ENCODE assay signal across 7 mouse cellular contexts in genomic region chr19:4928781-4929180, GRCm38 (mm10). TPM values are rescaled to one million over a fixed set of nuclear protein-coding genes. Genes with fewer than 3 reads are reported as not detected.
A peak's percentile ranks its signal among the peaks of the same experiment; 100 is the strongest.
DNase-seq lines count a peak whose midpoint lies in the region; ATAC-seq lines count a peak whose summit lies in the region.

No protein-coding gene starts in this region.

- H3K4me1 ChIP-seq in embryonic facial prominence, embryonic 15.5 days = peaks cover 28% of the 10 kb centered on the region
- H3K4me1 ChIP-seq in lung, embryonic 15.5 days = peaks cover 15% of the 10 kb centered on the region

- peak; percentile 27 to 33 for DNase-seq in lung, adult 18-20 months
- DNase-seq in lung, postnatal 25 days (ENCODE audit: low spot score) = no peak
- DNase-seq in heart, postnatal 10 days = peak; percentile 20 to 38
- no peak for DNase-seq in urinary bladder, postnatal 10 days (ENCODE audit: low spot score)
- no peak for DNase-seq in frontal cortex, adult 2 months (ENCODE audit: extremely low spot score in 1 of 2, low spot score in 1 of 2)

- H3K4me3 ChIP-seq in embryonic facial prominence, embryonic 15.5 days (replicated peaks) = peak overlapping the region; percentile 80
- H3K4me3 ChIP-seq in lung, embryonic 15.5 days = peak overlapping the region; percentile 76

- H3K4me2 ChIP-seq in embryonic facial prominence, embryonic 15.5 days (replicated peaks) = peak overlapping the region; percentile 61
- peak overlapping the region; percentile 74 for H3K4me2 ChIP-seq in lung, embryonic 15.5 days

- intact Hi-C loops in heart, postnatal 10 days (cut with DNase I) = loop anchor here (2.0 kb wide), 1 partner anchor 32 kb away; no protein-coding TSS in a partner anchor

- 64% methylated on average over 5 of the region's 5 CpGs for WGBS in embryonic facial prominence, embryonic 15.5 days
- WGBS in lung, embryonic 15.5 days = 60% methylated on average over 5 of the region's 5 CpGs

- no peaks in the 10 kb centered on the region for H3K9me3 ChIP-seq in embryonic facial prominence, embryonic 15.5 days (replicated peaks)
- H3K9me3 ChIP-seq in lung, embryonic 15.5 days = no peaks in the 10 kb centered on the region

- H3K27ac ChIP-seq in embryonic facial prominence, embryonic 15.5 days (replicated peaks) = peak overlapping the region; percentile 81
- peak overlapping the region; percentile 74 for H3K27ac ChIP-seq in lung, embryonic 15.5 days

- no peak for ATAC-seq in embryonic facial prominence, embryonic 15.5 days (ENCODE audit: insufficient number of reproducible peaks, low FRiP score, low TSS enrichment, low read depth)
- 0 out of 2 replicates have a peak, but pooled peaks have one; percentile 1 for ATAC-seq in lung, embryonic 15.5 days (ENCODE audit: borderline replicate concordance, extremely low read depth, low FRiP score, low TSS enrichment)

- peaks cover 18% of the 10 kb centered on the region; the same call in 1 of the 2 replicates for H3K36me3 ChIP-seq in embryonic facial prominence, embryonic 15.5 days
- H3K36me3 ChIP-seq in lung, embryonic 15.5 days = no peaks in the 10 kb centered on the region; the same call in 1 of the 2 replicates

- H3K27me3 ChIP-seq in embryonic facial prominence, embryonic 15.5 days = no peaks in the 10 kb centered on the region
- H3K27me3 ChIP-seq in lung, embryonic 15.5 days = no peaks in the 10 kb centered on the region

- H3K9ac ChIP-seq in embryonic facial prominence, embryonic 15.5 days = peak overlapping the region; percentile 58; the same call in 1 of the 2 replicates
- peak overlapping the region; percentile 63 for H3K9ac ChIP-seq in lung, embryonic 15.5 days

RNA-seq across cellular contexts. Expression of gene Dpp3, which starts 0.7 kb away (rescaled TPM):
- 113 and 117 TPM in 2 replicates for polyA plus RNA-seq in embryonic facial prominence, embryonic 15.5 days (2015; fragmentation: Nextera tagmentation; extraction: Ambion mirVana)
- total RNA-seq in heart, postnatal 10 days (2021) = 10 to 100 TPM; 37.4 to 38.2 TPM
- 94.4 and 104 TPM in 2 replicates for polyA plus RNA-seq in lung, embryonic 15.5 days (2015; fragmentation: Nextera tagmentation; extraction: Ambion mirVana)
- 45.7 and 46.2 TPM in 2 replicates for polyA plus RNA-seq in frontal cortex, adult 2 months (2012; rRNA removed)

RNA-seq across cellular contexts. Expression of gene Peli3, which starts 14.1 kb away (rescaled TPM):
- polyA plus RNA-seq in embryonic facial prominence, embryonic 15.5 days (2015; fragmentation: Nextera tagmentation; extraction: Ambion mirVana) = 5.0 and 5.1 TPM in 2 replicates
- under 1 TPM; 0.53 to 0.94 TPM for total RNA-seq in heart, postnatal 10 days (2021)
- polyA plus RNA-seq in lung, embryonic 15.5 days (2015; fragmentation: Nextera tagmentation; extraction: Ambion mirVana) = 1.5 and 2.0 TPM in 2 replicates
- polyA plus RNA-seq in frontal cortex, adult 2 months (2012; rRNA removed) = 13.7 and 15.0 TPM in 2 replicates

RNA-seq across cellular contexts. Expression of gene Bbs1, which starts 22.4 kb away (rescaled TPM):
- polyA plus RNA-seq in embryonic facial prominence, embryonic 15.5 days (2015; fragmentation: Nextera tagmentation; extraction: Ambion mirVana) = 4.6 and 5.5 TPM in 2 replicates
- 1 to 10 TPM; 5.1 to 5.3 TPM for total RNA-seq in heart, postnatal 10 days (2021)
- 5.7 and 6.3 TPM in 2 replicates for polyA plus RNA-seq in lung, embryonic 15.5 days (2015; fragmentation: Nextera tagmentation; extraction: Ambion mirVana)
- polyA plus RNA-seq in frontal cortex, adult 2 months (2012; rRNA removed) = 32.7 and 36.4 TPM in 2 replicates

RNA-seq across cellular contexts. Expression of gene Mrpl11, which starts 33.2 kb away (rescaled TPM):
- 84.2 and 85.9 TPM in 2 replicates for polyA plus RNA-seq in embryonic facial prominence, embryonic 15.5 days (2015; fragmentation: Nextera tagmentation; extraction: Ambion mirVana)
- total RNA-seq in heart, postnatal 10 days (2021) = 10 to 100 TPM; 62.0 to 67.0 TPM
- 99.4 and 101 TPM in 2 replicates for polyA plus RNA-seq in lung, embryonic 15.5 days (2015; fragmentation: Nextera tagmentation; extraction: Ambion mirVana)
- 52.3 and 64.9 TPM in 2 replicates for polyA plus RNA-seq in frontal cortex, adult 2 months (2012; rRNA removed)

RNA-seq across cellular contexts. Expression of gene Zdhhc24, which starts 50.3 kb away (rescaled TPM):
- polyA plus RNA-seq in embryonic facial prominence, embryonic 15.5 days (2015; fragmentation: Nextera tagmentation; extraction: Ambion mirVana) = 14.0 and 14.9 TPM in 2 replicates
- total RNA-seq in heart, postnatal 10 days (2021) = 1 to 10 TPM; 4.0 to 5.0 TPM
- 10.0 and 10.6 TPM in 2 replicates for polyA plus RNA-seq in lung, embryonic 15.5 days (2015; fragmentation: Nextera tagmentation; extraction: Ambion mirVana)
- polyA plus RNA-seq in frontal cortex, adult 2 months (2012; rRNA removed) = 40.9 and 41.3 TPM in 2 replicates

Comparison
In these comparisons a context has a peak if more than half of its experiments do, and no peak if none do; other contexts are left out.
1. DNase-seq: peak in lung, adult 18-20 months (2 of 2) and heart, postnatal 10 days (2 of 2); none in lung, postnatal 25 days (single experiment), urinary bladder, postnatal 10 days (single experiment) and frontal cortex, adult 2 months (0 of 2).